Mouse (Mus musculus): ENCODE data around the gene Nlrp3. TPM values are rescaled to one million over a fixed set of nuclear protein-coding genes. Genes with fewer than 3 reads are reported as not detected.

The Nlrp3 gene
- polyA plus RNA-seq, 1 experiment = 2.2 TPM

- TF ChIP-seq CTCF (IDR thresholded peaks at IDR 0.05; ENCODE audit: insufficient read depth, low read length) (no peak), POLR2A (IDR thresholded peaks at IDR 0.05; ENCODE audit: borderline replicate concordance, extremely low read depth, low read depth, low read length) (no peak)
- no peaks in the 10 kb centered on the region for H3K4me1 ChIP-seq (ENCODE audit: control insufficient read depth, insufficient read depth, low read length)
- no peak for DNase-seq
- no peak overlapping the region for H3K4me3 ChIP-seq (replicated peaks; ENCODE audit: extremely low read depth, low read depth, low read length)
- WGBS = 79% methylated on average over 8 of the region's 8 CpGs
Observed at GRCm38 (mm10) chr11:59596950-59597349, 55.6 kb downstream of the Nlrp3 start.

- no peak for TF ChIP-seq CTCF (IDR thresholded peaks at IDR 0.05; ENCODE audit: insufficient read depth, low read length)
- TF ChIP-seq POLR2A (IDR thresholded peaks at IDR 0.05; ENCODE audit: borderline replicate concordance, extremely low read depth, low read depth, low read length) = no peak
- 35% methylated on average over 7 of the region's 7 CpGs for WGBS
- H3K4me1 ChIP-seq (ENCODE audit: control insufficient read depth, insufficient read depth, low read length) = no peaks in the 10 kb centered on the region
- H3K4me3 ChIP-seq (replicated peaks; ENCODE audit: extremely low read depth, low read depth, low read length) = no peak overlapping the region
- DNase-seq = no peak
Observed at GRCm38 (mm10) chr11:59599211-59599610, 57.8 kb downstream of the Nlrp3 start.

GRCm38 (mm10) chr11:59600872-59601271 is 59.5 kb downstream of the Nlrp3 start:
- no peaks in the 10 kb centered on the region for H3K4me1 ChIP-seq (ENCODE audit: control insufficient read depth, insufficient read depth, low read length)
- no peak for DNase-seq
- WGBS = 77% methylated on average over 3 of the region's 3 CpGs
- TF ChIP-seq CTCF (IDR thresholded peaks at IDR 0.05; ENCODE audit: insufficient read depth, low read length) (no peak), POLR2A (IDR thresholded peaks at IDR 0.05; ENCODE audit: borderline replicate concordance, extremely low read depth, low read depth, low read length) (no peak)
- H3K4me3 ChIP-seq (replicated peaks; ENCODE audit: extremely low read depth, low read depth, low read length) = no peak overlapping the region

- 45% methylated on average over 1 of the region's 1 CpGs for WGBS
- DNase-seq = no peak
- H3K4me3 ChIP-seq (replicated peaks; ENCODE audit: extremely low read depth, low read depth, low read length) = no peak overlapping the region
- TF ChIP-seq CTCF (IDR thresholded peaks at IDR 0.05; ENCODE audit: insufficient read depth, low read length) = no peak
- H3K4me1 ChIP-seq (ENCODE audit: control insufficient read depth, insufficient read depth, low read length) = no peaks in the 10 kb centered on the region
Observed at GRCm38 (mm10) chr11:59602287-59602686, 60.9 kb downstream of the Nlrp3 start.

GRCm38 (mm10) chr11:59611646-59612045 is 70.3 kb downstream of the Nlrp3 start:
- no peak overlapping the region for H3K4me3 ChIP-seq (replicated peaks; ENCODE audit: extremely low read depth, low read depth, low read length)
- TF ChIP-seq POLR2A (IDR thresholded peaks at IDR 0.05; ENCODE audit: borderline replicate concordance, extremely low read depth, low read depth, low read length) = no peak
- TF ChIP-seq CTCF (IDR thresholded peaks at IDR 0.05; ENCODE audit: insufficient read depth, low read length) = no peak
- 60% methylated on average over 5 of the region's 5 CpGs for WGBS
- DNase-seq = no peak
- peaks cover 2% of the 10 kb centered on the region; the same call in 1 of the 2 replicates for H3K4me1 ChIP-seq (ENCODE audit: control insufficient read depth, insufficient read depth, low read length)

GRCm38 (mm10) chr11:59614120-59614519 is 72.8 kb downstream of the Nlrp3 start:
- DNase-seq = no peak
- WGBS = 18% methylated on average over 4 of the region's 4 CpGs
- TF ChIP-seq CTCF (IDR thresholded peaks at IDR 0.05; ENCODE audit: insufficient read depth, low read length) (peak; percentile 43; the same call in 1 of the 2 replicates), POLR2A (IDR thresholded peaks at IDR 0.05; ENCODE audit: borderline replicate concordance, extremely low read depth, low read depth, low read length) (no peak)
- H3K4me1 ChIP-seq (ENCODE audit: control insufficient read depth, insufficient read depth, low read length) = peaks cover 2% of the 10 kb centered on the region; the same call in 1 of the 2 replicates
- H3K4me3 ChIP-seq (replicated peaks; ENCODE audit: extremely low read depth, low read depth, low read length) = no peak overlapping the region

Other genes with a start within 250 kb of the Nlrp3 start
- 6.9 and 7.8 TPM in 2 replicates for gene Wnt9a, start 234.6 kb upstream of the Nlrp3 start, polyA plus RNA-seq (2012; rRNA removed)
- not detected in 2 replicates for gene Prss38, start 165.9 kb upstream of the Nlrp3 start, polyA plus RNA-seq (2012; rRNA removed)
- gene Jmjd4, start 91.5 kb upstream of the Nlrp3 start, polyA plus RNA-seq (2012; rRNA removed) = 5.0 and 5.5 TPM in 2 replicates
- gene Snap47, start 90.4 kb upstream of the Nlrp3 start, polyA plus RNA-seq (2012; rRNA removed) = 36.8 and 49.7 TPM in 2 replicates
- gene Zfp867, start 69.1 kb upstream of the Nlrp3 start, polyA plus RNA-seq (2012; rRNA removed) = 0.45 and 0.97 TPM in 2 replicates
- gene Zkscan17, start 14.8 kb upstream of the Nlrp3 start, polyA plus RNA-seq (2012; rRNA removed) = 12.7 and 12.9 TPM in 2 replicates
- gene Olfr222, start 34.7 kb downstream of the Nlrp3 start, polyA plus RNA-seq (2012; rRNA removed) = not detected in 2 replicates
- gene Olfr223, start 51.7 kb downstream of the Nlrp3 start, polyA plus RNA-seq (2012; rRNA removed) = not detected in 2 replicates
- gene Mprip, start 119.7 kb downstream of the Nlrp3 start, polyA plus RNA-seq (2012; rRNA removed) = 164 and 239 TPM in 2 replicates
- gene Pld6, start 246.1 kb downstream of the Nlrp3 start, polyA plus RNA-seq (2012; rRNA removed) = 2.0 and 2.9 TPM in 2 replicates

All from lung, adult 2 months (tissue).